Mouse (Mus musculus): Measurements from ENCODE around the gene Nipa1.

- TF ChIP-seq GATA1 (IDR thresholded peaks at IDR 0.05; ENCODE audit: borderline replicate concordance, low read length) (no peak), FLI1 (IDR thresholded peaks at IDR 0.05; ENCODE audit: low read length) (no peak)
Measured at GRCm38 (mm10) chr7:55957178-55957577, 62.6 kb downstream of the Nipa1 start.
